Mouse (Mus musculus): ENCODE measurements around the gene Fmo3. TPM values are rescaled to one million over a fixed set of nuclear protein-coding genes. Genes with fewer than 3 reads are reported as not detected.

The Fmo3 gene
- polyA plus RNA-seq, 1 experiment from 2014 or later, result not detected

GRCm38 (mm10) chr1:162912085-162912484, 72.2 kb downstream of the Fmo3 start:
- Histone ChIP-seq H3K27me3 (ENCODE audit: control insufficient read depth, insufficient read depth, low read length) (no peaks in the 10 kb centered on the region), H3K4me1 (ENCODE audit: control insufficient read depth, insufficient read depth, low read length) (no peaks in the 10 kb centered on the region), H3K9ac (ENCODE audit: low read length) (no peak overlapping the region), H3K4me3 (ENCODE audit: low read depth, low read length) (no peak overlapping the region), H3K27ac (ENCODE audit: low read depth, low read length) (no peak overlapping the region), H3K4me2 (no peak overlapping the region), H3K36me3 (ENCODE audit: control insufficient read depth, insufficient read depth, low read length) (no peaks in the 10 kb centered on the region), H3K9me3 (ENCODE audit: control insufficient read depth, low read length) (no peaks in the 10 kb centered on the region)
- ATAC-seq (ENCODE audit: low FRiP score) (no peak), DNase-seq (ENCODE audit: low spot score, missing footprints) (no peak)

Other genes starting within 250 kb of the Fmo3 start
- 151 and 163 TPM in 2 replicates for gene Prrc2c, start 244.0 kb downstream of the Fmo3 start, polyA plus RNA-seq (2014; fragmentation: Nextera tagmentation; extraction: Ambion mirVana)
- gene Fmo4, start 170.6 kb downstream of the Fmo3 start, polyA plus RNA-seq (2014; fragmentation: Nextera tagmentation; extraction: Ambion mirVana), result 0.85 and 0.86 TPM in 2 replicates
- 26.5 and 30.8 TPM in 2 replicates for gene Fmo1, start 117.9 kb downstream of the Fmo3 start, polyA plus RNA-seq (2014; fragmentation: Nextera tagmentation; extraction: Ambion mirVana)
- not detected in 2 replicates for gene Fmo2, start 85.8 kb downstream of the Fmo3 start, polyA plus RNA-seq (2014; fragmentation: Nextera tagmentation; extraction: Ambion mirVana)
- gene Fmo6, start 47.0 kb downstream of the Fmo3 start, polyA plus RNA-seq (2014; fragmentation: Nextera tagmentation; extraction: Ambion mirVana), result not detected in 2 replicates
- gene Mroh9, start 101.1 kb upstream of the Fmo3 start, polyA plus RNA-seq (2014; fragmentation: Nextera tagmentation; extraction: Ambion mirVana), result not detected in 2 replicates

Data from midbrain, embryonic 11.5 days (tissue).